Comparison of ENCODE assay signal across 12 mouse cellular contexts in the genomic region with DNA sequence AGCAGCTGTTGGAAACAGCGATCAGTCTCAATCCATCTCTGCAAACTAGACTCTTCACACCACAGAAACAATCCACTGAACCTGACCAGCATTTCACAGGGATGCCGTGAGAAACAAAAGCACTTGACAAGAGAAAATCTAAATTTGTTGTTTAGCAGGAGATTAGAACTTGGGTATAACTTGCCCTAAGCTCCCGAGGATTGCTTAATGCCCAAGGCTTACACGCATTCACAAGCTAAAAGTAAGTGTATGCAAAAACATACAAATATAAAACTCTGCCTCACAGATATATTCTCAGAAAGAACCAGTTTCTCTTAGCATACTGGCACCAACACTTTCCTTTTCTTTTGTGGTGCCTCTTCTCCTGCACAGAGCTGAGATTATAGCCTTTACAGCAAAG. TPM values are rescaled to one million over a fixed set of nuclear protein-coding genes. Genes with fewer than 3 reads are reported as not detected.
DNase-seq lines count a peak whose midpoint lies in the region; ATAC-seq and TF ChIP-seq lines count a peak whose summit lies in the region.
"Had no signal": no experiment of that assay in that cellular context is flagged by ENCODE, and none has a peak within 500 bp of the region (broad histone marks: within the 10 kb centered on the region; RNA-seq: fewer than 3 reads in every experiment).

No protein-coding gene starts in this region.

- H3K9ac ChIP-seq in embryonic facial prominence, embryonic 12.5 days: no peak overlapping the region
- H3K9ac ChIP-seq in hindbrain, embryonic 13.5 days: peak overlapping the region; percentile 63
- peak overlapping the region; percentile 23 for H3K9ac ChIP-seq in midbrain, embryonic 15.5 days
- H3K9ac ChIP-seq: intestine, embryonic 15.5 days; liver, embryonic 15.5 days had no signal

- H3K27ac ChIP-seq in gastrocnemius, adult 2 months: peak overlapping the region; percentile 60
- H3K27ac ChIP-seq in embryonic facial prominence, embryonic 12.5 days: peak overlapping the region; percentile 3; the same call in 1 of the 2 replicates
- H3K27ac ChIP-seq in hindbrain, embryonic 13.5 days: peak overlapping the region; percentile 80
- peak overlapping the region; percentile 74 for H3K27ac ChIP-seq in midbrain, embryonic 15.5 days
- H3K27ac ChIP-seq: intestine, embryonic 15.5 days; liver, embryonic 15.5 days had no signal

- H3K27me3 ChIP-seq in embryonic facial prominence, embryonic 12.5 days: no peaks in the 10 kb centered on the region
- H3K27me3 ChIP-seq in hindbrain, embryonic 13.5 days: no peaks in the 10 kb centered on the region
- H3K27me3 ChIP-seq in midbrain, embryonic 15.5 days (replicated peaks): no peaks in the 10 kb centered on the region
- H3K27me3 ChIP-seq: intestine, embryonic 15.5 days; liver, embryonic 15.5 days had no signal

- intact Hi-C loops in gastrocnemius, adult 2 months (cut with DNase I): no loop called here
- intact Hi-C loops in gastrocnemius, postnatal 14 days (cut with DNase I; ENCODE audit: low total_unique reads): no loop called here

- no peaks in the 10 kb centered on the region for H3K9me3 ChIP-seq in embryonic facial prominence, embryonic 12.5 days
- H3K9me3 ChIP-seq in hindbrain, embryonic 13.5 days: no peaks in the 10 kb centered on the region
- H3K9me3 ChIP-seq in midbrain, embryonic 15.5 days: no peaks in the 10 kb centered on the region
- H3K9me3 ChIP-seq: G1E; intestine, embryonic 15.5 days; liver, embryonic 15.5 days had no signal

- ATAC-seq in embryonic facial prominence, embryonic 12.5 days (ENCODE audit: insufficient number of reproducible peaks, insufficient read depth, low FRiP score, low TSS enrichment): no peak
- ATAC-seq in hindbrain, embryonic 13.5 days (ENCODE audit: low FRiP score): no peak
- ATAC-seq in midbrain, embryonic 15.5 days (replicated peaks): no peak

- 0 out of 2 replicates have a peak overlapping the region, but pooled peaks have one; percentile 2 for H3K4me2 ChIP-seq in embryonic facial prominence, embryonic 12.5 days (replicated peaks)
- H3K4me2 ChIP-seq in hindbrain, embryonic 13.5 days: peak overlapping the region; percentile 57
- peak overlapping the region; percentile 39 for H3K4me2 ChIP-seq in midbrain, embryonic 15.5 days
- H3K4me2 ChIP-seq: intestine, embryonic 15.5 days; liver, embryonic 15.5 days had no signal

- no peaks in the 10 kb centered on the region for H3K36me3 ChIP-seq in embryonic facial prominence, embryonic 12.5 days
- H3K36me3 ChIP-seq in hindbrain, embryonic 13.5 days: peaks cover 3% of the 10 kb centered on the region; the same call in 1 of the 2 replicates
- no peaks in the 10 kb centered on the region for H3K36me3 ChIP-seq in midbrain, embryonic 15.5 days (replicated peaks)
- H3K36me3 ChIP-seq: intestine, embryonic 15.5 days; liver, embryonic 15.5 days had no signal

- no peak for DNase-seq in gastrocnemius, adult 2 months
- DNase-seq in gastrocnemius, postnatal 14 days: no peak
- no peak for DNase-seq in adrenal gland, postnatal 10 days
- no peak for DNase-seq in right cerebral cortex, postnatal 36 days (ENCODE audit: low spot score in 2 of 2)
- no peak for DNase-seq in gastrocnemius, postnatal 4 days (ENCODE audit: low spot score in 2 of 2)
- DNase-seq: gastrocnemius, postnatal 10 days had no signal

- H3K4me1 ChIP-seq in embryonic facial prominence, embryonic 12.5 days: peaks cover 11% of the 10 kb centered on the region
- H3K4me1 ChIP-seq in hindbrain, embryonic 13.5 days (replicated peaks): peaks cover 59% of the 10 kb centered on the region
- peaks cover 57% of the 10 kb centered on the region for H3K4me1 ChIP-seq in midbrain, embryonic 15.5 days
- H3K4me1 ChIP-seq: intestine, embryonic 15.5 days; liver, embryonic 15.5 days had no signal

- H3K4me3 ChIP-seq in gastrocnemius, adult 2 months: peak overlapping the region; percentile 15
- H3K4me3 ChIP-seq in embryonic facial prominence, embryonic 12.5 days: peak overlapping the region; percentile 7; the same call in 1 of the 2 replicates
- H3K4me3 ChIP-seq in hindbrain, embryonic 13.5 days: peak overlapping the region; percentile 41
- peak overlapping the region; percentile 34 for H3K4me3 ChIP-seq in midbrain, embryonic 15.5 days
- H3K4me3 ChIP-seq: intestine, embryonic 15.5 days; liver, embryonic 15.5 days had no signal

- 84% methylated on average over 4 of the region's 4 CpGs for WGBS in embryonic facial prominence, embryonic 12.5 days
- WGBS in hindbrain, embryonic 13.5 days: 28% methylated on average over 4 of the region's 4 CpGs
- WGBS in midbrain, embryonic 15.5 days: 7% methylated on average over 4 of the region's 4 CpGs

- no peak for TF ChIP-seq CTCF in gastrocnemius, adult 2 months (IDR thresholded peaks at IDR 0.05)

RNA-seq across cellular contexts. Expression of a gene that starts 19.5 kb away (rescaled TPM):
- 1 to 10 TPM; 7.8 to 9.8 TPM for total RNA-seq in gastrocnemius, adult 2 months (2021)
- total RNA-seq in gastrocnemius, postnatal 14 days (2021): 1 to 10 TPM; 5.7 to 6.4 TPM
- polyA plus RNA-seq in embryonic facial prominence, embryonic 12.5 days (2016; fragmentation: Nextera tagmentation; extraction: Ambion mirVana): 3.8 and 3.9 TPM in 2 replicates
- 6.1 and 6.5 TPM in 2 replicates for polyA plus RNA-seq in hindbrain, embryonic 13.5 days (2015; fragmentation: Nextera tagmentation; extraction: Ambion mirVana)
- 6.0 and 6.4 TPM in 2 replicates for polyA plus RNA-seq in midbrain, embryonic 15.5 days (2015; fragmentation: Nextera tagmentation; extraction: Ambion mirVana)
- total RNA-seq in adrenal gland, postnatal 10 days (2021): 10 to 100 TPM; 13.9 to 18.4 TPM
- total RNA-seq in gastrocnemius, postnatal 4 days (2021): 10 to 100 TPM in 1 of 2 experiments, 1 to 10 TPM in 1; 9.6 to 10.6 TPM

Comparison
In these comparisons a context has a peak if more than half of its experiments do, and no peak if none do; other contexts are left out.
1. H3K27ac ChIP-seq: peak in every context shown above with its lines; median percentile 80 in hindbrain, embryonic 13.5 days; 74 in midbrain, embryonic 15.5 days; 60 in gastrocnemius, adult 2 months; 3 in embryonic facial prominence, embryonic 12.5 days.
2. H3K4me2 ChIP-seq: peak in every context shown above with its lines; median percentile 57 in hindbrain, embryonic 13.5 days; 39 in midbrain, embryonic 15.5 days; 2 in embryonic facial prominence, embryonic 12.5 days.